Mouse (Mus musculus): Measurements from ENCODE around the gene Scgb2b12.
"Not testable (repeated sequence)": the region's sequence is repeated elsewhere in the genome, so short reads cannot be mapped to it uniquely, and the experiment has no call there.

Scgb2b12 gene

DNA sequence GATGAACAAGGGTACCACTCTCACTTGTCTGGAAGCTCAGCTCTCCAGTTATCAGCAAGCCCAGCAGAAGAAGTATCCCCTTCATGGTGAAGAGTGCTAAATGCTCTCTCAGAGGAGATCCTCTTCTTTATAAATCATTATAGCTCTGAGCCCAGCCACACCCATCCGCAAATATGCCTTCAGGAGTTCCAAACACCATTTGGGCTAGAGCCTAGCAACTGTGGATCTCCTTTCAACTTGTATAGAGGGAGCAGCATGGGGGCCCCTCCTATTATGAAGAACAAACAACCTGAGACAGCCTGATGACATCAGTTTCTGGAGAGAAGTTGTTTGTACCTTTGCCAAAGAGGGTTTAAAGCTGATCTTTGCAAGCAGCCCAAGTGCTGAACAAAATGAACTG is at the start of gene Scgb2b12:
Gene Scgb2b12, minus strand, starts transcription at position 101 of the 400 bp plus-strand sequence.
- DNase-seq (ENCODE audit: low read depth, low spot score) = not testable (repeated sequence)

DNA sequence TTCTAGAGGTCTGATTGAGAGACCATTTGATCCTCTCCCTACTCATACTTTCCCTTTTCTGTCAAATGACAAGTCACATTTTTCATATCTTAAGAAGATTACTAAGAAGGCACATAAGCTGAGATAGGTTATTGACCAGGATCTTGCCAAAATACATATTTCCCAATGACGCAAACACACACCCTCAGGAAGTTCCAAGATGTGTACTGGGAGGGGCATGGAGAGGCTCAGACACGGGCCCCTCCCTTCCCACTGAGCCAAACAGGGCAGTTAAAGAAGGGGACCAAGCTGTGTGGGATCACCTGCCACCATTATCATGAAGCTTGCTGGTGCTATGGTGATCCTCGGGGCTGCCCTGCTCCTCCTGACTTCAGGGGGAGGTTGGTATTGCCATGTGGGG is 6.8 kb upstream of the Scgb2b12 start, which contains the start of gene Scgb1b12:
Gene Scgb1b12, plus strand, starts transcription at position 301 of the 400 bp plus-strand sequence.
- DNase-seq (ENCODE audit: low read depth, low spot score) = not testable (repeated sequence)
